Mouse (Mus musculus) testis, adult 2 months (tissue): ENCODE measurements at regions not wholly inside any gene's neighbourhood (a gene's known extent, or its start where the extent isn't known, plus 50 kb on each side); places are given as distances from the start of the nearest gene placed in this dataset.

Experiments
- CTCF ChIP-seq: fragments of 200-500 bp; IDR thresholded peaks from 2 replicates; pipeline ENCODE4 v1.5.1; 2012; ENCODE audit warnings: low read depth, mild to moderate bottlenecking, inconsistent platforms, low read length, moderate library complexity; ENCODE audit not compliant: control insufficient read depth, insufficient read depth, insufficient replicate concordance
- POLR2A ChIP-seq: fragments of 200-500 bp; IDR thresholded peaks from 2 replicates; pipeline ENCODE4 v1.6.1; 2012; ENCODE audit warnings: low read depth, mild to moderate bottlenecking, inconsistent platforms, low read length, moderate library complexity; ENCODE audit not compliant: control insufficient read depth

DNA sequence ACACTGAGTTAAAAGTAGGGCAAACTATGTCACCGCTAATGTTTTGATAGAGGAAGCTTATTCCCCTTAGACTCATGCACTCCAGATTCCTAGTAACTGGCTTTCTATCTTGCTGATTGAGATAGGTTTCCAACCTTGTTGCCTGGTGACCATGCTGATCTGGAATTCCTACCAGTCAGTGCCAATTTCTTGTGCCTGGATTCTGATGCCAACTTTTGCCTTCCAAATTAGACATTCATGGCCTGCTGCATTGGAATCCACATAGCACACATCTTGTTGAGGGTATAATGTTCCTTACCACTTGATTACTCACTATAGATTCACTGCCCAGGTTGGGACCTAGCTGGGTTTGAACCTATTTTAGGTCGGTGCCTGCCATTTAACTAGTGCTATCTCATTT lies 262.8 kb upstream of the Smlr1 start:
- TF ChIP-seq CTCF (no peak), POLR2A (no peak)
